Mouse (Mus musculus): ENCODE data around the gene Ctnna2.

Gene Ctnna2

GRCm38 (mm10) chr6:77184896-77185295 lies 794.6 kb downstream of the Ctnna2 start:
- no peak for TF ChIP-seq CTCF (conservative IDR thresholded peaks at IDR 0.05; ENCODE audit: low read length)
- TF ChIP-seq NANOG (IDR thresholded peaks at IDR 0.05; ENCODE audit: borderline replicate concordance, low read length) = no peak
- TF ChIP-seq POU5F1 (IDR thresholded peaks at IDR 0.05; ENCODE audit: borderline replicate concordance, low read length) = no peak
- Histone ChIP-seq H3K36me3 (ENCODE audit: insufficient read depth, low read length) (no peaks in the 10 kb centered on the region), H3K4me1 (replicated peaks; ENCODE audit: low read depth, low read length) (no peaks in the 10 kb centered on the region), H3K4me3 (replicated peaks; ENCODE audit: low read length) (no peak overlapping the region), H3K9me3 (ENCODE audit: low read length) (no peaks in the 10 kb centered on the region), H3K27me3 (ENCODE audit: insufficient read depth, low read length) (no peaks in the 10 kb centered on the region)

GRCm38 (mm10) chr6:77175764-77176163 lies 803.7 kb downstream of the Ctnna2 start:
- H3K27me3 ChIP-seq (ENCODE audit: insufficient read depth, low read length) = no peaks in the 10 kb centered on the region
- H3K4me1 ChIP-seq (replicated peaks; ENCODE audit: low read depth, low read length) = no peaks in the 10 kb centered on the region
- H3K9me3 ChIP-seq (ENCODE audit: low read length) = no peaks in the 10 kb centered on the region
- no peaks in the 10 kb centered on the region for H3K36me3 ChIP-seq (ENCODE audit: insufficient read depth, low read length)
- TF ChIP-seq POU5F1 (IDR thresholded peaks at IDR 0.05; ENCODE audit: borderline replicate concordance, low read length) (no peak), CTCF (conservative IDR thresholded peaks at IDR 0.05; ENCODE audit: low read length) (no peak), NANOG (IDR thresholded peaks at IDR 0.05; ENCODE audit: borderline replicate concordance, low read length) (no peak)
- no peak overlapping the region for H3K4me3 ChIP-seq (replicated peaks; ENCODE audit: low read length)

GRCm38 (mm10) chr6:77157028-77157427 lies 822.5 kb downstream of the Ctnna2 start:
- H3K9me3 ChIP-seq (ENCODE audit: low read length) = no peaks in the 10 kb centered on the region
- TF ChIP-seq NANOG (IDR thresholded peaks at IDR 0.05; ENCODE audit: borderline replicate concordance, low read length) = no peak
- no peak for TF ChIP-seq POU5F1 (IDR thresholded peaks at IDR 0.05; ENCODE audit: borderline replicate concordance, low read length)
- no peak for TF ChIP-seq CTCF (conservative IDR thresholded peaks at IDR 0.05; ENCODE audit: low read length)

GRCm38 (mm10) chr6:77139306-77139920 lies 840.1 kb downstream of the Ctnna2 start:
- Histone ChIP-seq H3K27me3 (ENCODE audit: insufficient read depth, low read length) (no peaks in the 10 kb centered on the region), H3K4me3 (replicated peaks; ENCODE audit: low read length) (no peak overlapping the region), H3K9me3 (ENCODE audit: low read length) (no peaks in the 10 kb centered on the region), H3K4me1 (replicated peaks; ENCODE audit: low read depth, low read length) (no peaks in the 10 kb centered on the region), H3K36me3 (ENCODE audit: insufficient read depth, low read length) (no peaks in the 10 kb centered on the region)
- TF ChIP-seq NANOG (IDR thresholded peaks at IDR 0.05; ENCODE audit: borderline replicate concordance, low read length) = no peak
- no peak for TF ChIP-seq CTCF (conservative IDR thresholded peaks at IDR 0.05; ENCODE audit: low read length)
- TF ChIP-seq POU5F1 (IDR thresholded peaks at IDR 0.05; ENCODE audit: borderline replicate concordance, low read length) = no peak

More at GRCm38 (mm10) chr6:77157028-77157427, 822.5 kb downstream of the Ctnna2 start:
- H3K36me3 ChIP-seq (ENCODE audit: insufficient read depth, low read length) = no peaks in the 10 kb centered on the region
- no peaks in the 10 kb centered on the region for H3K4me1 ChIP-seq (replicated peaks; ENCODE audit: low read depth, low read length)
- no peaks in the 10 kb centered on the region for H3K27me3 ChIP-seq (ENCODE audit: insufficient read depth, low read length)
- no peak overlapping the region for H3K4me3 ChIP-seq (replicated peaks; ENCODE audit: low read length)

GRCm38 (mm10) chr6:77120926-77121325 lies 858.6 kb downstream of the Ctnna2 start:
- Histone ChIP-seq H3K4me1 (replicated peaks; ENCODE audit: low read depth, low read length) (no peaks in the 10 kb centered on the region), H3K9me3 (ENCODE audit: low read length) (no peaks in the 10 kb centered on the region), H3K4me3 (replicated peaks; ENCODE audit: low read length) (no peak overlapping the region), H3K36me3 (ENCODE audit: insufficient read depth, low read length) (no peaks in the 10 kb centered on the region), H3K27me3 (ENCODE audit: insufficient read depth, low read length) (no peaks in the 10 kb centered on the region)
- TF ChIP-seq NANOG (IDR thresholded peaks at IDR 0.05; ENCODE audit: borderline replicate concordance, low read length) = no peak
- no peak for TF ChIP-seq POU5F1 (IDR thresholded peaks at IDR 0.05; ENCODE audit: borderline replicate concordance, low read length)
- no peak for TF ChIP-seq CTCF (conservative IDR thresholded peaks at IDR 0.05; ENCODE audit: low read length)

- no peaks in the 10 kb centered on the region for H3K4me1 ChIP-seq (replicated peaks; ENCODE audit: low read depth, low read length)
- H3K9me3 ChIP-seq (ENCODE audit: low read length) = no peaks in the 10 kb centered on the region
- TF ChIP-seq NANOG (IDR thresholded peaks at IDR 0.05; ENCODE audit: borderline replicate concordance, low read length) (no peak), POU5F1 (IDR thresholded peaks at IDR 0.05; ENCODE audit: borderline replicate concordance, low read length) (no peak), CTCF (conservative IDR thresholded peaks at IDR 0.05; ENCODE audit: low read length) (no peak)
- no peaks in the 10 kb centered on the region for H3K27me3 ChIP-seq (ENCODE audit: insufficient read depth, low read length)
- no peaks in the 10 kb centered on the region for H3K36me3 ChIP-seq (ENCODE audit: insufficient read depth, low read length)
- no peak overlapping the region for H3K4me3 ChIP-seq (replicated peaks; ENCODE audit: low read length)
Observed at GRCm38 (mm10) chr6:77120510-77120909, 859.0 kb downstream of the Ctnna2 start.

GRCm38 (mm10) chr6:77109095-77109945 lies 870.2 kb downstream of the Ctnna2 start:
- Histone ChIP-seq H3K9me3 (ENCODE audit: low read length) (no peaks in the 10 kb centered on the region), H3K27me3 (ENCODE audit: insufficient read depth, low read length) (no peaks in the 10 kb centered on the region), H3K4me1 (replicated peaks; ENCODE audit: low read depth, low read length) (no peaks in the 10 kb centered on the region), H3K4me3 (replicated peaks; ENCODE audit: low read length) (no peak overlapping the region), H3K36me3 (ENCODE audit: insufficient read depth, low read length) (no peaks in the 10 kb centered on the region)
- TF ChIP-seq POU5F1 (IDR thresholded peaks at IDR 0.05; ENCODE audit: borderline replicate concordance, low read length) = no peak
- TF ChIP-seq NANOG (IDR thresholded peaks at IDR 0.05; ENCODE audit: borderline replicate concordance, low read length) = no peak
- TF ChIP-seq CTCF (conservative IDR thresholded peaks at IDR 0.05; ENCODE audit: low read length) = no peak

GRCm38 (mm10) chr6:77101047-77101446 lies 878.5 kb downstream of the Ctnna2 start:
- TF ChIP-seq CTCF (conservative IDR thresholded peaks at IDR 0.05; ENCODE audit: low read length) (no peak), NANOG (IDR thresholded peaks at IDR 0.05; ENCODE audit: borderline replicate concordance, low read length) (no peak), POU5F1 (IDR thresholded peaks at IDR 0.05; ENCODE audit: borderline replicate concordance, low read length) (no peak)
- Histone ChIP-seq H3K9me3 (ENCODE audit: low read length) (no peaks in the 10 kb centered on the region), H3K4me3 (replicated peaks; ENCODE audit: low read length) (no peak overlapping the region), H3K27me3 (ENCODE audit: insufficient read depth, low read length) (no peaks in the 10 kb centered on the region), H3K36me3 (ENCODE audit: insufficient read depth, low read length) (no peaks in the 10 kb centered on the region), H3K4me1 (replicated peaks; ENCODE audit: low read depth, low read length) (no peaks in the 10 kb centered on the region)

All from E14TG2a.4 (cell line).